In the genomic region with DNA sequence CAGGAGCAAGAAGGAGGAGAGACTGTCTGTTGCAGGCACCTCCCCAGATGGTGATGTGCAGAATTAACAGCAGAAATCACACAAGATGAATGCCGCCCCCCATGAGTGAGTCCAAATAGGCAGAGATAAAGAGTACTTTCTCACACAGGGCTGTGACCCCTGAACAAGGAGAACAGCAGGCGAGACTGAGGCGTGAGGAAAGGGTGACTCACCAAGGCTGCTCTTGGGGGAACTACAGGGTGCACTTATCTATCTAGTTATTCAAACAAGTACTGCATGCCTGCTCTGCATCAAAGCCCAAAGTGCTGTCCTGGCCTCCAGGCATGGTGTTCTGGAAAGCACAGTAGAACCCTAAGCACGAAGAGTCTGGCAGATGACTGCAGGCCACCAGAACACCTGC, we compare ENCODE assay signal across 14 mouse cellular contexts. TPM values are rescaled to one million over a fixed set of nuclear protein-coding genes. Genes with fewer than 3 reads are reported as not detected.
DNase-seq lines count a peak whose midpoint lies in the region; ATAC-seq lines count a peak whose summit lies in the region.
"Had no signal": no experiment of that assay in that cellular context is flagged by ENCODE, and none has a peak within 500 bp of the region (broad histone marks: within the 10 kb centered on the region; RNA-seq: fewer than 3 reads in every experiment).

No protein-coding gene starts in this region.

- H3K9ac ChIP-seq in heart, embryonic 11.5 days (ENCODE audit: low read depth, low read length): no peak overlapping the region
- H3K9ac ChIP-seq in stomach, embryonic 16.5 days (ENCODE audit: low read length): no peak overlapping the region
- H3K9ac ChIP-seq: liver, embryonic 15.5 days had no signal

- no peak overlapping the region for H3K4me3 ChIP-seq in heart, embryonic 11.5 days (ENCODE audit: low read depth, low read length)
- H3K4me3 ChIP-seq in stomach, embryonic 16.5 days (replicated peaks; ENCODE audit: low read length): no peak overlapping the region
- H3K4me3 ChIP-seq: liver, embryonic 15.5 days had no signal

- peak; percentile 6 for DNase-seq in cerebellum, adult 11-12 months
- no peak for DNase-seq in cerebellum, postnatal 14 days
- peak; percentile 14 to 29 for DNase-seq in urinary bladder, adult 18-20 months (ENCODE audit: low spot score in 2 of 2)
- no peak for DNase-seq in urinary bladder, postnatal 25 days (ENCODE audit: low spot score)
- DNase-seq in left cerebral cortex, postnatal 10 days (ENCODE audit: extremely low spot score in 1 of 2, low spot score in 2 of 2): no peak
- no peak for DNase-seq in thymus, postnatal 0 days (ENCODE audit: low spot score)
- DNase-seq: gastrocnemius, postnatal 10 days; kidney, postnatal 25 days had no signal

- H3K27ac ChIP-seq in heart, embryonic 11.5 days (ENCODE audit: low read depth, low read length): peak overlapping the region; percentile 42
- no peak overlapping the region for H3K27ac ChIP-seq in stomach, embryonic 16.5 days (ENCODE audit: low read length)
- H3K27ac ChIP-seq: liver, embryonic 15.5 days had no signal

- intact Hi-C loops in left cerebral cortex, postnatal 10 days (cut with DNase I): no loop called here

- H3K27me3 ChIP-seq in heart, embryonic 11.5 days (ENCODE audit: control insufficient read depth, insufficient read depth, low read length): no peaks in the 10 kb centered on the region
- H3K27me3 ChIP-seq in stomach, embryonic 16.5 days (ENCODE audit: control insufficient read depth, insufficient read depth, low read length): no peaks in the 10 kb centered on the region
- H3K27me3 ChIP-seq: liver, embryonic 15.5 days had no signal

- WGBS in heart, embryonic 11.5 days (ENCODE audit: insufficient replicate concordance): 18% methylated on average over 4 of the region's 4 CpGs
- 34% methylated on average over 4 of the region's 4 CpGs for WGBS in stomach, embryonic 16.5 days

- H3K9me3 ChIP-seq in heart, embryonic 11.5 days (replicated peaks; ENCODE audit: control insufficient read depth, low read length): no peaks in the 10 kb centered on the region
- H3K9me3 ChIP-seq in stomach, embryonic 16.5 days (replicated peaks; ENCODE audit: control insufficient read depth, low read length): no peaks in the 10 kb centered on the region
- H3K9me3 ChIP-seq: G1E; liver, embryonic 15.5 days had no signal

- H3K4me1 ChIP-seq in heart, embryonic 11.5 days (ENCODE audit: control insufficient read depth, insufficient read depth, low read length): peaks cover 17% of the 10 kb centered on the region
- H3K4me1 ChIP-seq in stomach, embryonic 16.5 days (ENCODE audit: control insufficient read depth, insufficient read depth, low read length): no peaks in the 10 kb centered on the region
- H3K4me1 ChIP-seq: liver, embryonic 15.5 days had no signal

- H3K36me3 ChIP-seq in heart, embryonic 11.5 days (ENCODE audit: control insufficient read depth, insufficient read depth, low read length): no peaks in the 10 kb centered on the region
- no peaks in the 10 kb centered on the region for H3K36me3 ChIP-seq in stomach, embryonic 16.5 days (ENCODE audit: control insufficient read depth, insufficient read depth, low read length)
- H3K36me3 ChIP-seq: G1E; liver, embryonic 15.5 days had no signal

- peak overlapping the region; percentile 19; the same call in 1 of the 2 replicates for H3K4me2 ChIP-seq in heart, embryonic 11.5 days
- H3K4me2 ChIP-seq in stomach, embryonic 16.5 days (ENCODE audit: low read depth, low read length): no peak overlapping the region
- H3K4me2 ChIP-seq: liver, embryonic 15.5 days had no signal

- ATAC-seq in heart, embryonic 11.5 days (replicated peaks; ENCODE audit: insufficient number of reproducible peaks, low FRiP score, low TSS enrichment): 0 out of 2 replicates have a peak, but pooled peaks have one; percentile 35
- ATAC-seq in stomach, embryonic 16.5 days (ENCODE audit: insufficient read depth, low FRiP score): peak; percentile 71; the same call in 1 of the 2 replicates
- ATAC-seq: hindbrain, embryonic 16.5 days had no signal

RNA-seq across cellular contexts. Expression of gene Fam160a1, which starts 43.2 kb away (rescaled TPM):
- polyA plus RNA-seq in heart, embryonic 11.5 days (2014; fragmentation: Nextera tagmentation; extraction: Ambion mirVana): 2.7 and 3.4 TPM in 2 replicates
- 7.5 and 8.9 TPM in 2 replicates for polyA plus RNA-seq in stomach, embryonic 16.5 days (2015; fragmentation: Nextera tagmentation; extraction: Ambion mirVana)
- 1 to 10 TPM; 4.2 to 4.4 TPM for total RNA-seq in left cerebral cortex, postnatal 10 days (2021)
- 2.3 and 2.8 TPM in 2 replicates for polyA plus RNA-seq in thymus, postnatal 0 days (2015; fragmentation: Nextera tagmentation; extraction: Ambion mirVana)
- total RNA-seq: megakaryocyte progenitor cell, adult 5-6 weeks had no signal
- polyA plus RNA-seq: G1E had no signal

Comparison
In these comparisons a context has a peak if more than half of its experiments do, and no peak if none do; other contexts are left out.
1. DNase-seq: peak in cerebellum, adult 11-12 months (single experiment) and urinary bladder, adult 18-20 months (2 of 2); none in cerebellum, postnatal 14 days (0 of 2), urinary bladder, postnatal 25 days (single experiment), left cerebral cortex, postnatal 10 days (0 of 2) and thymus, postnatal 0 days (single experiment).